Mouse (Mus musculus) heart, adult 2 months (tissue): ENCODE measurements around the gene Cd4. TPM values are rescaled to one million over a fixed set of nuclear protein-coding genes. Genes with fewer than 3 reads are reported as not detected.
A peak's percentile ranks its signal among the peaks of the same experiment; 100 is the strongest.

Source experiments
- DNase-seq, 2 experiments: peaks; one replicate each; pipeline ENCODE4 v3.0.0; 2021
- H3K27ac ChIP-seq: fragments of 200-600 bp; 2 replicates; pipeline ENCODE4 v1.8.1; 2022
- H3K27me3 ChIP-seq: fragments of 200-500 bp; 2 replicates; pipeline ENCODE4 v1.6.1; 2012; ENCODE audit warnings: mild to moderate bottlenecking, low read length, inconsistent platforms, mixed read lengths; ENCODE audit not compliant: control insufficient read depth, insufficient read depth
- H3K36me3 ChIP-seq: fragments of 200-500 bp; 2 replicates; pipeline ENCODE4 v1.6.1; 2012; ENCODE audit warnings: low read length, inconsistent platforms; ENCODE audit not compliant: control insufficient read depth, insufficient read depth
- H3K4me1 ChIP-seq: fragments of 200-500 bp; 2 replicates; pipeline ENCODE4 v1.6.1; 2011; ENCODE audit warnings: low read length; ENCODE audit not compliant: control insufficient read depth, insufficient read depth
- H3K4me3 ChIP-seq: fragments of 200-600 bp; 2 replicates; pipeline ENCODE4 v1.8.1; 2022
- H3K79me2 ChIP-seq: fragments of 200-500 bp; replicated peaks from 2 replicates; pipeline ENCODE4 v1.6.1; 2012; ENCODE audit warnings: mild to moderate bottlenecking, inconsistent platforms, low read length, moderate library complexity, mixed read lengths; ENCODE audit not compliant: control insufficient read depth, insufficient read depth
- H3K9ac ChIP-seq: fragments of 200-500 bp; 2 replicates; pipeline ENCODE4 v1.6.1; 2012; ENCODE audit warnings: low read depth, mild to moderate bottlenecking, control low read depth, inconsistent platforms, low read length, mixed read lengths
- CTCF ChIP-seq: fragments of 200-600 bp; IDR thresholded peaks from 2 replicates; pipeline ENCODE4 v1.8.1; 2022; ENCODE audit warnings: antibody characterized with exemption, mild to moderate bottlenecking, moderate library complexity
- EP300 ChIP-seq: fragments of 200-500 bp; IDR thresholded peaks from 2 replicates; pipeline ENCODE4 v1.6.1; 2011; ENCODE audit warnings: low read depth, low read length, control low read depth; ENCODE audit not compliant: insufficient read depth
- POLR2A ChIP-seq: fragments of 200-500 bp; IDR thresholded peaks from 2 replicates; pipeline ENCODE4 v1.6.1; 2011; ENCODE audit warnings: mild to moderate bottlenecking, low read depth, low read length, control low read depth; ENCODE audit not compliant: insufficient read depth
- WGBS: fragments of 180-500 bp; shearing (Covaris S2); methylation state at CpG from one replicate; pipeline ENCODE4 v1.1.7; 2018; 5-methylcytosine and 5-hydroxymethylcytosine counted together
- intact Hi-C: fragments of 180-260 bp; cut with DNase I; formaldehyde crosslinking; loops from one replicate; pipeline ENCODE4 v1.15.1; 2025
- polyA plus RNA-seq: library from polyadenylated mRNA; depleted of rRNA; stranded (reverse); fragments of >200 nt; gene quantifications from 2 replicates; pipeline ENCODE4 v1.2.3, GENCODE M21; 2012
- total RNA-seq, 2 experiments: library from RNA; stranded (reverse); gene quantifications; 2 replicates each; pipeline ENCODE4 v1.2.3; 2021

The Cd4 gene
- total and polyA plus RNA-seq, 3 experiments: 0.34 to 0.66 (median 0.57) TPM

GRCm38 (mm10) chr6:124931525-124932313 lies 43.7 kb upstream of the Cd4 start:
- peak overlapping the region; percentile 98 for H3K9ac ChIP-seq
- H3K4me3 ChIP-seq: peak overlapping the region; percentile 98
- H3K36me3 ChIP-seq: peaks cover 4% of the 10 kb centered on the region
- no peak for DNase-seq
- 2% methylated on average over 48 of the region's 48 CpGs for WGBS
- intact Hi-C loops: loop anchor here (2.0 kb wide), 2 partner anchors 33 to 77 kb away; partner anchors contain the start of genes Cops7a and Zfp384
- TF ChIP-seq CTCF (peak; percentile 27), POLR2A (no peak)
- H3K27ac ChIP-seq: peak overlapping the region; percentile 96
- peaks cover 8% of the 10 kb centered on the region for H3K4me1 ChIP-seq
- H3K79me2 ChIP-seq: no peaks in the 10 kb centered on the region
- H3K27me3 ChIP-seq: no peaks in the 10 kb centered on the region

DNA sequence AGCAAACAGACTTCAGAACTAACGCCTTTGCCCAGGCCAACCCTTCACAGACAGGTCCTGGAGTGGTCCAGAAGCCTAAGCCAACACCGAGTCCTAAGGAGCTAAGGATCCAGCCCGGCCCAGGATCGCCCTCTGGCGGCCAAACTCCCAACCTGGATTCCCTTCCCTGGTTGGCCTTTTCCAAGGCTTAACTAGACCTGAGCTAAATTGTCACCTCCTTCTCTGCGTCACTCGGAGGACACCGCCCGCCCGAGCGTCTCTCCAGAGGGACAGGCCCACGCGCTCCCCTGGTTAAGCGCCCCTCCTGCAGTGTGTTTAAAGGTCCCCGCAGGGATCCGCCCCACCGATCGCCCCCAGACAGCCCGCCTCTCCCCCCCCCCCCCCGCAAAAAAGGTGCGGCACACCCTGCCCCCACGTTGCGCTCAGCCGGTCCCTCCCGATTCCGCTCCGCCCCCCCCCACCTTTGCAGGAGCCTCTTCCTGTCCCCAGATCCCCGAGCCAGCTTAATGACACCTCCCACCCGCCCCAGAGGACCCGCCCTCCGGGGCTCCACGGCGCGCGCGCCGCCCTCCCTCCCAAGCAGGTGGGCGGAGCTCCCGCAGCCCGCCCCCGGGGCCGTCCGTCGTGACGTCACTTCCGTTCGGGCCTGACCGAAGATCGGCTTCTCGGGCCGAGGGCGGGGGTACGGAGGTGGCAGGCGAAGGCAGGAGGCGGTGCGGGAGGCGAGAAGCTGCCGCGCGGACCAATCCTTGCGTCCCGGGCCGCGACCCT lies 42.9 kb upstream of the Cd4 start, which contains the start of gene Mlf2:
Gene Mlf2 (plus strand): TSS at position 633 of the 771 bp plus-strand sequence.
- peak; percentile 99 for DNase-seq
- peaks cover 10% of the 10 kb centered on the region for H3K4me1 ChIP-seq
- intact Hi-C loops: loop anchor here (1.0 to 2.0 kb wide), 5 partner anchors 14 to 78 kb away; partner anchors contain the start of genes Cops7a and Zfp384
- under 1% methylated on average over 58 of the region's 64 CpGs for WGBS
- H3K27ac ChIP-seq: peak within 1 kb of the TSS; percentile 96
- peaks cover 4% of the 10 kb centered on the region for H3K36me3 ChIP-seq
- H3K79me2 ChIP-seq: no peaks in the 10 kb centered on the region
- no peaks in the 10 kb centered on the region for H3K27me3 ChIP-seq
- H3K4me3 ChIP-seq: peak within 1 kb of the TSS; percentile 98
- TF ChIP-seq EP300: peak; percentile 98
- TF ChIP-seq CTCF: peak; percentile 96; the same call in 1 of the 2 replicates
- peak; percentile 80 for TF ChIP-seq POLR2A
- peak within 1 kb of the TSS; percentile 98 for H3K9ac ChIP-seq

- TF ChIP-seq EP300 (no peak), CTCF (no peak), POLR2A (no peak)
- no peak for DNase-seq
- intact Hi-C loops: loop anchor here (1.0 to 2.0 kb wide), 5 partner anchors 13 to 79 kb away; partner anchors contain the start of genes Cops7a and Zfp384
- no peaks in the 10 kb centered on the region for H3K27me3 ChIP-seq
- H3K79me2 ChIP-seq: no peaks in the 10 kb centered on the region
- H3K4me3 ChIP-seq: peak overlapping the region; percentile 38
- peak overlapping the region; percentile 87 for H3K27ac ChIP-seq
- 30% methylated on average over 1 of the region's 1 CpGs for WGBS
- peaks cover 4% of the 10 kb centered on the region for H3K36me3 ChIP-seq
- peaks cover 10% of the 10 kb centered on the region for H3K4me1 ChIP-seq
- H3K9ac ChIP-seq: peak overlapping the region; percentile 67
Measured at GRCm38 (mm10) chr6:124930231-124930630, 42.2 kb upstream of the Cd4 start.

DNA sequence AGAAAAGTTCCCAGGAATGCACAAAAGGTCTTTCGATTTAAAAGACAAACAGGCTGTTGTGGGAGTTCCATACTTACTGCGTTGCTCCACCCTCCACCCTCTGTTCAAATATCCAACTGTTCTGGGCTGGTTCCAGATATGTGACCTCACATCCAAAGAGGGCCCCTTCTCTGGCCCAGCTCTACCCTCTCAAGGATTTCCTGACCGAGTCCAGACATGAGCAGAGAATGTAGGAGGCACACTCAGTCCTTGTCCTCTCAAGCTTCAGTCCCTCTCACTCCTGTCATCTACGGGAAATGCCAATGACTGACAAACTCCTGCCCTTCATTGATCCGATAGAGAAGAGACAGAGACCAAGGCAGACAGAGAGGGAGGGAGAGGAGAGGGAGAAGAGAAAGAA lies 37.9 kb upstream of the Cd4 start:
- peaks cover 4% of the 10 kb centered on the region for H3K4me1 ChIP-seq
- no peak overlapping the region for H3K4me3 ChIP-seq
- H3K27me3 ChIP-seq: no peaks in the 10 kb centered on the region
- 12% methylated on average over 5 of the region's 5 CpGs for WGBS
- H3K36me3 ChIP-seq: peaks cover 4% of the 10 kb centered on the region
- TF ChIP-seq EP300: no peak
- no peak for TF ChIP-seq CTCF
- TF ChIP-seq POLR2A: no peak
- H3K9ac ChIP-seq: no peak overlapping the region
- intact Hi-C loops: no loop called here
- no peak for DNase-seq
- peak overlapping the region; percentile 61 for H3K27ac ChIP-seq
- H3K79me2 ChIP-seq: no peaks in the 10 kb centered on the region

GRCm38 (mm10) chr6:124925173-124925793 lies 37.3 kb upstream of the Cd4 start:
- intact Hi-C loops: no loop called here
- Histone ChIP-seq H3K36me3 (peaks cover 2% of the 10 kb centered on the region), H3K9ac (no peak overlapping the region), H3K4me1 (peaks cover 5% of the 10 kb centered on the region), H3K79me2 (no peaks in the 10 kb centered on the region), H3K4me3 (no peak overlapping the region), H3K27me3 (no peaks in the 10 kb centered on the region), H3K27ac (peak overlapping the region; percentile 61)
- 41% methylated on average over 12 of the region's 12 CpGs for WGBS
- no peak for DNase-seq
- TF ChIP-seq CTCF (0 out of 2 replicates have a peak, but pooled peaks have one; percentile 9), POLR2A (no peak)
